Comparison of ENCODE assay signal across 8 mouse cellular contexts in the genomic region with DNA sequence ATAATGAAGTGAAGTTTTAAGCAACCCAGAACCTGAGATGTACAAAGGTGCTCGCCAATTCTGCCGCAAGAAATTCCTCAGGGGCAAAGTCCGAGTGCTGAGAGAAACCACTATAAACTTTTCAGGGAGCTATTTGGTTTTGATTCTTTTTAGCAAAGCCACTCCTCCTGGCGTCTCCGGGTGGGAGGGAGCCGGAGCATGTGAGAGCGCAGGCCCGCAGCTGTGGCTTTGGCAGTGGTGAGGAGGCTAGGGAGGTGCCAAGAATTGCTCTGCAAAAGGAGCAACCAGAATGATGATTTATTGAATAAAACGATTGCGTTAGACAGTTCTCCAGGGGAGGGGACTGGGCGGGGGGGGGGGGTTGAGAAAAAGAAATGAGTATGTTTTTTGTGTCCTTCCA.
A peak's percentile ranks its signal among the peaks of the same experiment; 100 is the strongest.
DNase-seq lines count a peak whose midpoint lies in the region; ATAC-seq and TF ChIP-seq lines count a peak whose summit lies in the region.

No protein-coding gene starts in this region.

- peak; percentile 79 for DNase-seq in NIH3T3 (ENCODE audit: low read depth)
- peak; percentile 65 to 67 for DNase-seq in adrenal gland, postnatal 36 days
- DNase-seq in layer of hippocampus, adult 2 months (ENCODE audit: low spot score in 2 of 2), result peak; percentile 79 to 86
- DNase-seq in midbrain, embryonic 11.5 days (ENCODE audit: low spot score, missing footprints), result peak; percentile 89

- no peaks in the 10 kb centered on the region for H3K9me3 ChIP-seq in forebrain, embryonic 16.5 days (ENCODE audit: control insufficient read depth, low read length)
- H3K9me3 ChIP-seq in hindbrain, embryonic 12.5 days (replicated peaks), result no peaks in the 10 kb centered on the region
- H3K9me3 ChIP-seq in midbrain, embryonic 11.5 days (ENCODE audit: control insufficient read depth, low read length), result no peaks in the 10 kb centered on the region
- H3K9me3 ChIP-seq in stomach, embryonic 16.5 days (replicated peaks; ENCODE audit: control insufficient read depth, low read length), result no peaks in the 10 kb centered on the region

- peak overlapping the region; percentile 50 for H3K27ac ChIP-seq in forebrain, embryonic 16.5 days (ENCODE audit: low read length)
- H3K27ac ChIP-seq in hindbrain, embryonic 12.5 days, result peak overlapping the region; percentile 40; the same call in 1 of the 2 replicates
- H3K27ac ChIP-seq in layer of hippocampus, adult 2 months, result peak overlapping the region; percentile 54
- H3K27ac ChIP-seq in midbrain, embryonic 11.5 days (ENCODE audit: low read depth, low read length), result peak overlapping the region; percentile 40; the same call in 1 of the 2 replicates
- peak overlapping the region; percentile 50; the same call in 1 of the 2 replicates for H3K27ac ChIP-seq in stomach, embryonic 16.5 days (ENCODE audit: low read length)

- ATAC-seq in forebrain, embryonic 16.5 days, result peak; percentile 94
- peak; percentile 63 for ATAC-seq in hindbrain, embryonic 12.5 days (ENCODE audit: low FRiP score)
- ATAC-seq in midbrain, embryonic 11.5 days (ENCODE audit: low FRiP score), result peak; percentile 58; the same call in 1 of the 2 replicates
- peak; percentile 91 for ATAC-seq in stomach, embryonic 16.5 days (ENCODE audit: insufficient read depth, low FRiP score)
- no peak for ATAC-seq in inflammation-experienced regulatory T-cells, adult 6 months

- no peaks in the 10 kb centered on the region for H3K27me3 ChIP-seq in forebrain, embryonic 16.5 days (replicated peaks; ENCODE audit: control insufficient read depth, insufficient read depth, low read length)
- no peaks in the 10 kb centered on the region for H3K27me3 ChIP-seq in hindbrain, embryonic 12.5 days
- no peaks in the 10 kb centered on the region for H3K27me3 ChIP-seq in midbrain, embryonic 11.5 days (ENCODE audit: control insufficient read depth, insufficient read depth, low read length)
- H3K27me3 ChIP-seq in stomach, embryonic 16.5 days (ENCODE audit: control insufficient read depth, insufficient read depth, low read length), result no peaks in the 10 kb centered on the region

- peaks cover 25% of the 10 kb centered on the region for H3K4me1 ChIP-seq in forebrain, embryonic 16.5 days (replicated peaks; ENCODE audit: control insufficient read depth, insufficient read depth, low read length)
- H3K4me1 ChIP-seq in hindbrain, embryonic 12.5 days, result peaks cover 39% of the 10 kb centered on the region
- H3K4me1 ChIP-seq in midbrain, embryonic 11.5 days (ENCODE audit: control insufficient read depth, insufficient read depth, low read length), result peaks cover 24% of the 10 kb centered on the region
- peaks cover 12% of the 10 kb centered on the region for H3K4me1 ChIP-seq in stomach, embryonic 16.5 days (ENCODE audit: control insufficient read depth, insufficient read depth, low read length)

- H3K4me3 ChIP-seq in forebrain, embryonic 16.5 days (replicated peaks; ENCODE audit: low read length), result no peak overlapping the region
- no peak overlapping the region for H3K4me3 ChIP-seq in hindbrain, embryonic 12.5 days
- H3K4me3 ChIP-seq in layer of hippocampus, adult 2 months, result peak overlapping the region; percentile 28
- no peak overlapping the region for H3K4me3 ChIP-seq in midbrain, embryonic 11.5 days (ENCODE audit: low read depth, low read length)
- H3K4me3 ChIP-seq in stomach, embryonic 16.5 days (replicated peaks; ENCODE audit: low read length), result peak overlapping the region; percentile 20

- peak; percentile 20; the same call in 1 of the 2 replicates for TF ChIP-seq CTCF in layer of hippocampus, adult 2 months (conservative IDR thresholded peaks at IDR 0.05)

- no peaks in the 10 kb centered on the region for H3K36me3 ChIP-seq in forebrain, embryonic 16.5 days (ENCODE audit: control insufficient read depth, insufficient read depth)
- H3K36me3 ChIP-seq in hindbrain, embryonic 12.5 days, result no peaks in the 10 kb centered on the region
- no peaks in the 10 kb centered on the region for H3K36me3 ChIP-seq in midbrain, embryonic 11.5 days (ENCODE audit: control insufficient read depth, insufficient read depth, low read length)
- H3K36me3 ChIP-seq in stomach, embryonic 16.5 days (ENCODE audit: control insufficient read depth, insufficient read depth, low read length), result no peaks in the 10 kb centered on the region

- H3K4me2 ChIP-seq in forebrain, embryonic 16.5 days (ENCODE audit: low read length), result peak overlapping the region; percentile 42
- H3K4me2 ChIP-seq in hindbrain, embryonic 12.5 days (replicated peaks), result no peak overlapping the region
- peak overlapping the region; percentile 8; the same call in 1 of the 2 replicates for H3K4me2 ChIP-seq in midbrain, embryonic 11.5 days
- peak overlapping the region; percentile 38 for H3K4me2 ChIP-seq in stomach, embryonic 16.5 days (ENCODE audit: low read depth, low read length)

- no peak overlapping the region for H3K9ac ChIP-seq in forebrain, embryonic 16.5 days (replicated peaks; ENCODE audit: low read depth, low read length)
- H3K9ac ChIP-seq in hindbrain, embryonic 12.5 days, result no peak overlapping the region
- no peak overlapping the region for H3K9ac ChIP-seq in midbrain, embryonic 11.5 days (ENCODE audit: low read length)
- H3K9ac ChIP-seq in stomach, embryonic 16.5 days (ENCODE audit: low read length), result 0 out of 2 replicates have a peak overlapping the region, but pooled peaks have one; percentile 7

- WGBS in forebrain, embryonic 16.5 days, result 2% methylated on average over 11 of the region's 11 CpGs
- 21% methylated on average over 11 of the region's 11 CpGs for WGBS in hindbrain, embryonic 12.5 days
- WGBS in midbrain, embryonic 11.5 days, result 23% methylated on average over 11 of the region's 11 CpGs
- WGBS in stomach, embryonic 16.5 days, result 10% methylated on average over 11 of the region's 11 CpGs

Comparison
In these comparisons a context has a peak if more than half of its experiments do, and no peak if none do; other contexts are left out.
1. H3K4me3 ChIP-seq: peak in layer of hippocampus, adult 2 months (single experiment) and stomach, embryonic 16.5 days (single experiment); none in forebrain, embryonic 16.5 days (single experiment), hindbrain, embryonic 12.5 days (single experiment) and midbrain, embryonic 11.5 days (single experiment).
2. Peak in every context shown above with its lines, with median percentiles within 50 percentile points of each other: DNase-seq and H3K27ac ChIP-seq.